7 mouse cellular contexts compared by ENCODE assay signal in the genomic region with DNA sequence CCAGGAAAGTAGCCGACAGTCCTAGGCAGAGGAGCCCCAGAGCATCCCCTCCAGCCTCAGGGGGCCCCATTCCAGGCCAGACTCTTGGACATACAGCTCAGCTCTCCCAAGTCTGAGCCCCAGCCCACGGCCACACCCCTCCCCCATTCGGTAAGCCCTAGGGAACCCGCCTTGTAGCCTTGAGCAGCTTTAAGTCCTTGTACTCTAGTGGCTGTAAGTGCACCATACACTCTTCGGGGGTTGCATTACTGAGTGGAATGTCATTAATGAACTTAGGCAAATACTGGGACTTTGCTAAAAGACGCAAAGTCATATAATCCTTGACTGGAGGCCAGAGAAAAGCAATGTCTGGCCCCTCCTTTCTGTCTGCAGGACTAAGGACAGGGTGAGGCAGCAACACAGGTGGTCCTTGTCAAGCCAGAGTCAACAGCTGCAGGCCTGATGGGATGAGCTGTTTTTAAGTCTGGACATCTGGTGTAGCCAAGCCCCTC. TPM values are rescaled to one million over a fixed set of nuclear protein-coding genes. Genes with fewer than 3 reads are reported as not detected.
DNase-seq lines count a peak whose midpoint lies in the region; ATAC-seq and TF ChIP-seq lines count a peak whose summit lies in the region.

No protein-coding gene starts in this region.

- TF ChIP-seq EP300 in heart, adult 2 months (IDR thresholded peaks at IDR 0.05; ENCODE audit: insufficient read depth, low read depth, low read length), result peak; percentile 64; the same call in 1 of the 2 replicates

- H3K79me2 ChIP-seq in heart, adult 2 months (replicated peaks; ENCODE audit: control insufficient read depth, insufficient read depth, low read length), result no peaks in the 10 kb centered on the region

- no peaks in the 10 kb centered on the region for H3K27me3 ChIP-seq in heart, adult 2 months (ENCODE audit: control insufficient read depth, insufficient read depth, low read length)
- H3K27me3 ChIP-seq in stomach, embryonic 15.5 days (replicated peaks), result no peaks in the 10 kb centered on the region
- no peaks in the 10 kb centered on the region for H3K27me3 ChIP-seq in forebrain, embryonic 11.5 days (ENCODE audit: control insufficient read depth, insufficient read depth, low read length)

- peak overlapping the region; percentile 21 for H3K27ac ChIP-seq in heart, adult 2 months
- peak overlapping the region; percentile 81 for H3K27ac ChIP-seq in stomach, embryonic 15.5 days
- H3K27ac ChIP-seq in forebrain, embryonic 11.5 days (ENCODE audit: low read depth, low read length), result no peak overlapping the region

- H3K4me3 ChIP-seq in lung, adult 2 months (replicated peaks; ENCODE audit: extremely low read depth, low read depth, low read length), result no peak overlapping the region
- H3K4me3 ChIP-seq in heart, adult 2 months, result no peak overlapping the region
- no peak overlapping the region for H3K4me3 ChIP-seq in stomach, embryonic 15.5 days (replicated peaks)
- no peak overlapping the region for H3K4me3 ChIP-seq in forebrain, embryonic 11.5 days (ENCODE audit: low read depth, low read length)

- WGBS in lung, adult 2 months, result 35% methylated on average over 6 of the region's 6 CpGs
- WGBS in heart, adult 2 months, result 54% methylated on average over 6 of the region's 6 CpGs
- 18% methylated on average over 6 of the region's 6 CpGs for WGBS in stomach, embryonic 15.5 days
- 48% methylated on average over 6 of the region's 6 CpGs for WGBS in forebrain, embryonic 11.5 days

- TF ChIP-seq CTCF in lung, adult 2 months (IDR thresholded peaks at IDR 0.05; ENCODE audit: insufficient read depth, low read length), result no peak
- TF ChIP-seq CTCF in heart, adult 2 months (IDR thresholded peaks at IDR 0.05), result no peak

- no peak for TF ChIP-seq POLR2A in lung, adult 2 months (IDR thresholded peaks at IDR 0.05; ENCODE audit: borderline replicate concordance, extremely low read depth, low read depth, low read length)
- TF ChIP-seq POLR2A in heart, adult 2 months (IDR thresholded peaks at IDR 0.05; ENCODE audit: insufficient read depth, low read depth, low read length), result no peak

- H3K4me1 ChIP-seq in lung, adult 2 months (ENCODE audit: control insufficient read depth, insufficient read depth, low read length), result peaks cover 10% of the 10 kb centered on the region; the same call in 1 of the 2 replicates
- peaks cover 7% of the 10 kb centered on the region; the same call in 1 of the 2 replicates for H3K4me1 ChIP-seq in heart, adult 2 months (ENCODE audit: control insufficient read depth, insufficient read depth, low read length)
- H3K4me1 ChIP-seq in stomach, embryonic 15.5 days, result peaks cover 31% of the 10 kb centered on the region
- H3K4me1 ChIP-seq in forebrain, embryonic 11.5 days (replicated peaks; ENCODE audit: control insufficient read depth, insufficient read depth, low read length), result peaks cover 11% of the 10 kb centered on the region; the same call in 1 of the 2 replicates

- peak; percentile 47 to 53 for DNase-seq in lung, adult 18-20 months
- DNase-seq in lung, adult 2 months, result no peak
- peak; percentile 61 to 73 for DNase-seq in heart, adult 2 months
- DNase-seq in kidney, postnatal 4 days, result peak; percentile 76 to 81
- DNase-seq in forebrain, embryonic 11.5 days (ENCODE audit: low spot score), result no peak
- DNase-seq in frontal cortex, postnatal 25 days (ENCODE audit: low spot score in 2 of 2), result no peak

- peak; percentile 72 for ATAC-seq in stomach, embryonic 15.5 days (ENCODE audit: insufficient read depth, low FRiP score, low read depth)
- ATAC-seq in forebrain, embryonic 11.5 days (replicated peaks; ENCODE audit: low FRiP score), result no peak

- intact Hi-C loops in heart, adult 2 months (cut with DNase I), result no loop called here

- no peaks in the 10 kb centered on the region for H3K9me3 ChIP-seq in stomach, embryonic 15.5 days
- H3K9me3 ChIP-seq in forebrain, embryonic 11.5 days (ENCODE audit: control insufficient read depth, low read length), result no peaks in the 10 kb centered on the region

- H3K4me2 ChIP-seq in stomach, embryonic 15.5 days, result peak overlapping the region; percentile 19; the same call in 1 of the 2 replicates
- H3K4me2 ChIP-seq in forebrain, embryonic 11.5 days (ENCODE audit: low read depth, low read length, severe bottlenecking), result no peak overlapping the region

- no peaks in the 10 kb centered on the region for H3K36me3 ChIP-seq in heart, adult 2 months (ENCODE audit: control insufficient read depth, insufficient read depth, low read length)
- H3K36me3 ChIP-seq in stomach, embryonic 15.5 days, result peaks cover 5% of the 10 kb centered on the region; the same call in 1 of the 2 replicates
- H3K36me3 ChIP-seq in forebrain, embryonic 11.5 days (ENCODE audit: control insufficient read depth, insufficient read depth, low read length), result no peaks in the 10 kb centered on the region; the same call in 1 of the 2 replicates

- H3K9ac ChIP-seq in heart, adult 2 months (ENCODE audit: low read depth, low read length), result no peak overlapping the region
- H3K9ac ChIP-seq in stomach, embryonic 15.5 days, result no peak overlapping the region
- H3K9ac ChIP-seq in forebrain, embryonic 11.5 days (ENCODE audit: low read length), result no peak overlapping the region

RNA-seq across cellular contexts. Expression of gene Ckb, which starts 7.9 kb away (rescaled TPM):
- polyA plus RNA-seq in lung, adult 2 months (2012; rRNA removed), result 261 and 274 TPM in 2 replicates
- total RNA-seq in heart, adult 2 months (2021), result 10 to 100 TPM; 65.3 to 81.4 TPM
- 115 and 120 TPM in 2 replicates for polyA plus RNA-seq in heart, adult 2 months (2012; rRNA removed)
- polyA plus RNA-seq in stomach, embryonic 15.5 days (2015; fragmentation: Nextera tagmentation; extraction: Ambion mirVana), result 607 and 634 TPM in 2 replicates
- 2,325 and 2,523 TPM in 2 replicates for polyA plus RNA-seq in forebrain, embryonic 11.5 days (2014; fragmentation: Nextera tagmentation; extraction: Ambion mirVana)

RNA-seq across cellular contexts. Expression of gene Trmt61a, which starts 13.7 kb away (rescaled TPM):
- polyA plus RNA-seq in lung, adult 2 months (2012; rRNA removed), result 21.6 and 24.3 TPM in 2 replicates
- 1 to 10 TPM; 4.5 to 5.4 TPM for total RNA-seq in heart, adult 2 months (2021)
- 7.6 and 11.8 TPM in 2 replicates for polyA plus RNA-seq in heart, adult 2 months (2012; rRNA removed)
- polyA plus RNA-seq in stomach, embryonic 15.5 days (2015; fragmentation: Nextera tagmentation; extraction: Ambion mirVana), result 14.6 TPM in 2 replicates
- polyA plus RNA-seq in forebrain, embryonic 11.5 days (2014; fragmentation: Nextera tagmentation; extraction: Ambion mirVana), result 12.9 and 15.6 TPM in 2 replicates

RNA-seq across cellular contexts. Expression of gene Bag5, which starts 48.9 kb away (rescaled TPM):
- 21.4 and 21.9 TPM in 2 replicates for polyA plus RNA-seq in lung, adult 2 months (2012; rRNA removed)
- total RNA-seq in heart, adult 2 months (2021), result 10 to 100 TPM; 18.8 to 22.8 TPM
- 9.8 and 15.9 TPM in 2 replicates for polyA plus RNA-seq in heart, adult 2 months (2012; rRNA removed)
- 49.5 and 50.9 TPM in 2 replicates for polyA plus RNA-seq in stomach, embryonic 15.5 days (2015; fragmentation: Nextera tagmentation; extraction: Ambion mirVana)
- polyA plus RNA-seq in forebrain, embryonic 11.5 days (2014; fragmentation: Nextera tagmentation; extraction: Ambion mirVana), result 65.2 and 67.7 TPM in 2 replicates

RNA-seq across cellular contexts. Expression of gene Apopt1, which starts 48.9 kb away (rescaled TPM):
- polyA plus RNA-seq in lung, adult 2 months (2012; rRNA removed), result 22.5 and 30.9 TPM in 2 replicates
- total RNA-seq in heart, adult 2 months (2021), result 10 to 100 TPM; 32.0 to 36.3 TPM
- polyA plus RNA-seq in heart, adult 2 months (2012; rRNA removed), result 31.4 and 31.7 TPM in 2 replicates
- 46.4 and 51.3 TPM in 2 replicates for polyA plus RNA-seq in stomach, embryonic 15.5 days (2015; fragmentation: Nextera tagmentation; extraction: Ambion mirVana)
- polyA plus RNA-seq in forebrain, embryonic 11.5 days (2014; fragmentation: Nextera tagmentation; extraction: Ambion mirVana), result 55.4 and 55.5 TPM in 2 replicates

Comparison
In these comparisons a context has a peak if more than half of its experiments do, and no peak if none do; other contexts are left out.
1. DNase-seq: peak in lung, adult 18-20 months (2 of 2), heart, adult 2 months (2 of 2) and kidney, postnatal 4 days (2 of 2); none in lung, adult 2 months (single experiment), forebrain, embryonic 11.5 days (single experiment) and frontal cortex, postnatal 25 days (0 of 2).